Mouse (Mus musculus) heart, postnatal 14 days (tissue): ENCODE results near the gene Igtp. TPM values are rescaled to one million over a fixed set of nuclear protein-coding genes. Genes with fewer than 3 reads are reported as not detected.
"Not testable (repeated sequence)": the region's sequence is repeated elsewhere in the genome, so short reads cannot be mapped to it uniquely, and the experiment has no call there.

Experiments used
- DNase-seq, 2 experiments: peaks; one replicate each; pipeline ENCODE4 v3.0.0; 2021 to 2022
- intact Hi-C: fragments of 180-260 bp; cut with DNase I; formaldehyde crosslinking; loops from one replicate; pipeline ENCODE4 v1.15.1; 2025
- long read RNA-seq, 2 experiments: library from polyadenylated mRNA; stranded (forward); transcript quantifications; one replicate each; pipeline ENCODE4 v2.0.0; 2021
- total RNA-seq, 2 experiments: library from RNA; stranded (reverse); gene quantifications; 2 replicates each; pipeline ENCODE4 v1.2.3; 2021

Igtp gene
- 1 to 10 TPM; 3.8 to 4.8 TPM for total RNA-seq
- long read RNA-seq, experiment 1, transcript Igtp-201 (3 exons, 2,022 nt) = major isoform, 9 of 10 reads
- long read RNA-seq, experiment 1, partial matches to known transcripts = 0 of 10 reads
- long read RNA-seq, experiment 1, other reads (novel, unspliced or antisense) = 1 of 10 reads
- long read RNA-seq, experiment 2, transcript Igtp-201 (3 exons, 2,022 nt) = major isoform, 6 of 7 reads
- long read RNA-seq, experiment 2, partial matches to known transcripts = 0 of 7 reads
- long read RNA-seq, experiment 2, other reads (novel, unspliced or antisense) = 1 of 7 reads

- DNase-seq = peak; percentile 78 to 84
- intact Hi-C loops = loop anchor here (2.0 kb wide), 1 partner anchor 25 kb away; no protein-coding TSS in a partner anchor
Measured at GRCm38 (mm10) chr11:58199229-58200037, at the start of gene Igtp, which contains the start of gene Irgm2. Gene Igtp (plus strand): TSS chr11:58199556. Gene Irgm2 (plus strand): TSS chr11:58199618.

- intact Hi-C loops = no loop called here
- DNase-seq = no peak
Measured at GRCm38 (mm10) chr11:58155458-58155857, 43.9 kb upstream of the Igtp start.

GRCm38 (mm10) chr11:58156871-58157270 lies 42.5 kb upstream of the Igtp start:
- intact Hi-C loops = no loop called here
- no peak for DNase-seq

GRCm38 (mm10) chr11:58165072-58165471 lies 34.3 kb upstream of the Igtp start:
- no peak for DNase-seq
- intact Hi-C loops = no loop called here

- intact Hi-C loops = no loop called here
- no peak for DNase-seq
Measured at GRCm38 (mm10) chr11:58167822-58168166, 31.6 kb upstream of the Igtp start.

GRCm38 (mm10) chr11:58168167-58168915 lies 31.0 kb upstream of the Igtp start, which contains the start of gene Gemin5:
Gene Gemin5 (minus strand): TSS chr11:58168539.
- peak; percentile 90 to 92 for DNase-seq
- intact Hi-C loops = no loop called here

- DNase-seq = no peak
- intact Hi-C loops = no loop called here
Measured at GRCm38 (mm10) chr11:58169666-58170065, 29.7 kb upstream of the Igtp start.

- intact Hi-C loops = no loop called here
Measured at GRCm38 (mm10) chr11:58171459-58172091, 27.8 kb upstream of the Igtp start, which contains the start of gene Mrpl22. Gene Mrpl22 (plus strand): TSS chr11:58171661.

GRCm38 (mm10) chr11:58179563-58179962 lies 19.8 kb upstream of the Igtp start:
- intact Hi-C loops = loop anchor here (1.0 to 5.0 kb wide), 2 partner anchors 46 to 123 kb away; no protein-coding TSS in a partner anchor
- peak; percentile 74 to 85 for DNase-seq

More at GRCm38 (mm10) chr11:58171459-58172091, 27.8 kb upstream of the Igtp start, which contains the start of gene Mrpl22:
- peak; percentile 96 to 98 for DNase-seq

GRCm38 (mm10) chr11:58179986-58180385 lies 19.4 kb upstream of the Igtp start:
- intact Hi-C loops = loop anchor here (1.0 to 5.0 kb wide), 2 partner anchors 45 to 122 kb away; no protein-coding TSS in a partner anchor
- DNase-seq = not testable (repeated sequence)

GRCm38 (mm10) chr11:58180756-58181155 lies 18.6 kb upstream of the Igtp start:
- intact Hi-C loops = no loop called here
- no peak for DNase-seq

- no peak for DNase-seq
Measured at GRCm38 (mm10) chr11:58183579-58183978, 15.8 kb upstream of the Igtp start.

GRCm38 (mm10) chr11:58189675-58190074 lies 9.7 kb upstream of the Igtp start:
- intact Hi-C loops = no loop called here
- DNase-seq = no peak

More at GRCm38 (mm10) chr11:58183579-58183978, 15.8 kb upstream of the Igtp start:
- intact Hi-C loops = no loop called here

GRCm38 (mm10) chr11:58193326-58193725 lies 6.0 kb upstream of the Igtp start:
- intact Hi-C loops = no loop called here
- peak in 1 of 2 experiments; percentile 31 for DNase-seq

GRCm38 (mm10) chr11:58193860-58194520 lies 5.4 kb upstream of the Igtp start:
- no peak for DNase-seq
- intact Hi-C loops = no loop called here

GRCm38 (mm10) chr11:58198663-58199062 lies 693 bp upstream of the Igtp start:
- no peak for DNase-seq
- intact Hi-C loops = no loop called here

- DNase-seq = no peak
- intact Hi-C loops = loop anchor here (2.0 kb wide), 1 partner anchor 25 kb away; no protein-coding TSS in a partner anchor
Measured at GRCm38 (mm10) chr11:58200226-58200625, 870 bp downstream of the Igtp start.

GRCm38 (mm10) chr11:58201052-58201451 lies 1.7 kb downstream of the Igtp start:
- DNase-seq = peak in 1 of 2 experiments; percentile 21
- intact Hi-C loops = loop anchor here (2.0 kb wide), 1 partner anchor 24 kb away; no protein-coding TSS in a partner anchor

GRCm38 (mm10) chr11:58210321-58210886 lies 11.0 kb downstream of the Igtp start:
- intact Hi-C loops = no loop called here
- DNase-seq = no peak
